Comparison of ENCODE assay signal across 20 mouse cellular contexts in the genomic region with DNA sequence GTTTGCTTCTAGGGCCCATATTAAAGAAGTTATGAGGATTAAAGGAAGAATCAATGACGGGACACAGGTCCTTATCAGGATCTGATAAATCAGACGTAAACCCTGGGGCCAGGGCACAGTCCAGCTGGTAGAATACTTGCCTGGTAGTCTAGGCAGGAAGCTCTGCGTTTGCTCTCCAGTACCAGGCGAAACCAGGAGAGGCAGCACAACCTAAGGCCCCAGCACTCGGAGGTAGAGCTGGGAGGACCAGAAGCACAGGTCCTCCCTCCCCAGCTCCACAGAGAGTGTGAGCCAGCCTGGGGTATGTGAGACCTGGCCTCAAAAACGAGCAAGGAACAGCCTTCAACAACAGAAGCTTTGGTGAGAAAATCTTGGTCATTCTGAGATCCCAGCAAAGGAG. TPM values are rescaled to one million over a fixed set of nuclear protein-coding genes. Genes with fewer than 3 reads are reported as not detected.
DNase-seq lines count a peak whose midpoint lies in the region; ATAC-seq and TF ChIP-seq lines count a peak whose summit lies in the region.
"Had no signal": no experiment of that assay in that cellular context is flagged by ENCODE, and none has a peak within 500 bp of the region (broad histone marks: within the 10 kb centered on the region; RNA-seq: fewer than 3 reads in every experiment).

No protein-coding gene starts in this region.

- peak; percentile 47 for TF ChIP-seq RAD21 in MEL (IDR thresholded peaks at IDR 0.05; ENCODE audit: low read depth, low read length)

- H3K9ac ChIP-seq in forebrain, postnatal 0 days = no peak overlapping the region
- no peak overlapping the region for H3K9ac ChIP-seq in forebrain, embryonic 16.5 days (replicated peaks; ENCODE audit: low read depth, low read length)
- H3K9ac ChIP-seq in lung, postnatal 0 days (replicated peaks; ENCODE audit: low read depth) = no peak overlapping the region
- no peak overlapping the region for H3K9ac ChIP-seq in MEL (ENCODE audit: control insufficient read depth, low read depth, low read length, poor library complexity, severe bottlenecking)
- H3K9ac ChIP-seq: embryonic facial prominence, embryonic 13.5 days; forebrain, embryonic 13.5 days; intestine, embryonic 15.5 days; limb, embryonic 15.5 days; neural tube, embryonic 12.5 days had no signal

- no peak for DNase-seq in forebrain, postnatal 0 days
- no peak for DNase-seq in lung, postnatal 0 days (ENCODE audit: low spot score)
- DNase-seq in lung, adult 18-20 months = no peak
- peak; percentile 55 for DNase-seq in MEL (ENCODE audit: low read depth, low spot score)
- no peak for DNase-seq in heart, postnatal 36 days
- DNase-seq in gastrocnemius, adult 8-10 months (ENCODE audit: low spot score in 2 of 2) = no peak
- DNase-seq: adrenal gland, postnatal 14 days; cerebellum, postnatal 14 days; gastrocnemius, postnatal 14 days; kidney, postnatal 4 days; midbrain, embryonic 14.5 days; thymus, postnatal 4 days had no signal

- no peak for TF ChIP-seq POLR2A in MEL (IDR thresholded peaks at IDR 0.05; ENCODE audit: control insufficient read depth in 1 of 2, insufficient read depth in 1 of 2, low read depth in 1 of 2, low read length in 2 of 2, poor library complexity in 1 of 2)

- H3K27me3 ChIP-seq in forebrain, postnatal 0 days (ENCODE audit: insufficient read depth, low read length) = no peaks in the 10 kb centered on the region
- no peaks in the 10 kb centered on the region for H3K27me3 ChIP-seq in forebrain, embryonic 16.5 days (replicated peaks; ENCODE audit: control insufficient read depth, insufficient read depth, low read length)
- no peaks in the 10 kb centered on the region for H3K27me3 ChIP-seq in lung, postnatal 0 days (replicated peaks; ENCODE audit: insufficient read depth, low read length)
- H3K27me3 ChIP-seq in MEL (ENCODE audit: control insufficient read depth in 1 of 2, insufficient read depth in 2 of 2, low read length in 2 of 2) = no peaks in the 10 kb centered on the region
- H3K27me3 ChIP-seq: embryonic facial prominence, embryonic 13.5 days; forebrain, embryonic 13.5 days; intestine, embryonic 15.5 days; limb, embryonic 15.5 days; neural tube, embryonic 12.5 days had no signal

- no peak overlapping the region for H3K4me3 ChIP-seq in forebrain, postnatal 0 days (ENCODE audit: low read depth, low read length)
- H3K4me3 ChIP-seq in forebrain, embryonic 16.5 days (replicated peaks; ENCODE audit: low read length) = no peak overlapping the region
- H3K4me3 ChIP-seq in lung, postnatal 0 days (ENCODE audit: low read depth, low read length) = no peak overlapping the region
- no peak overlapping the region for H3K4me3 ChIP-seq in MEL (ENCODE audit: control insufficient read depth in 1 of 2, insufficient read depth in 1 of 2, low read depth in 2 of 2, low read length in 2 of 2)
- H3K4me3 ChIP-seq: embryonic facial prominence, embryonic 13.5 days; forebrain, embryonic 13.5 days; heart, embryonic 10.5 days; intestine, embryonic 15.5 days; limb, embryonic 15.5 days; neural tube, embryonic 12.5 days had no signal

- no peak overlapping the region for H3K4me2 ChIP-seq in forebrain, postnatal 0 days (ENCODE audit: low read depth)
- H3K4me2 ChIP-seq in forebrain, embryonic 16.5 days (ENCODE audit: low read length) = no peak overlapping the region
- H3K4me2 ChIP-seq in lung, postnatal 0 days (replicated peaks; ENCODE audit: low read depth, low read length) = no peak overlapping the region
- H3K4me2 ChIP-seq: embryonic facial prominence, embryonic 13.5 days; forebrain, embryonic 13.5 days; intestine, embryonic 15.5 days; limb, embryonic 15.5 days; neural tube, embryonic 12.5 days had no signal

- intact Hi-C loops in heart, postnatal 36 days (cut with DNase I) = no loop called here

- H3K27ac ChIP-seq in forebrain, postnatal 0 days (ENCODE audit: low read depth, low read length) = no peak overlapping the region
- no peak overlapping the region for H3K27ac ChIP-seq in forebrain, embryonic 16.5 days (ENCODE audit: low read length)
- H3K27ac ChIP-seq in lung, postnatal 0 days (ENCODE audit: low read length) = no peak overlapping the region
- no peak overlapping the region for H3K27ac ChIP-seq in MEL (ENCODE audit: control insufficient read depth, low read depth, low read length)
- H3K27ac ChIP-seq: embryonic facial prominence, embryonic 13.5 days; forebrain, embryonic 13.5 days; heart, embryonic 10.5 days; intestine, embryonic 15.5 days; limb, embryonic 15.5 days; neural tube, embryonic 12.5 days had no signal

- H3K79me2 ChIP-seq in MEL (ENCODE audit: control insufficient read depth, insufficient read depth, low read length, poor library complexity) = no peaks in the 10 kb centered on the region

- no peak for TF ChIP-seq EP300 in lung, postnatal 0 days (IDR thresholded peaks at IDR 0.05)
- no peak for TF ChIP-seq EP300 in MEL (IDR thresholded peaks at IDR 0.05; ENCODE audit: low read depth in 1 of 2, low read length in 2 of 2)

- peak; percentile 21; the same call in 1 of the 2 replicates for TF ChIP-seq CTCF in forebrain, postnatal 0 days (IDR thresholded peaks at IDR 0.05; ENCODE audit: low read depth)
- peak; percentile 20; the same call in 1 of the 2 replicates for TF ChIP-seq CTCF in lung, postnatal 0 days (IDR thresholded peaks at IDR 0.05)
- peak; percentile 38 to 50 (median 38) for TF ChIP-seq CTCF in MEL (IDR thresholded peaks at IDR 0.05 in 2 of 3, conservative IDR thresholded peaks at IDR 0.05 in 1 of 3; ENCODE audit: control insufficient read depth in 1 of 3, insufficient read depth in 1 of 3, low read depth in 2 of 3, low read length in 3 of 3, poor library complexity in 1 of 3, severe bottlenecking in 1 of 3)

- 47% methylated on average over 6 of the region's 6 CpGs for WGBS in forebrain, postnatal 0 days
- WGBS in forebrain, embryonic 16.5 days = 46% methylated on average over 6 of the region's 6 CpGs
- 18% methylated on average over 6 of the region's 6 CpGs for WGBS in lung, postnatal 0 days

- H3K9me3 ChIP-seq in forebrain, postnatal 0 days (ENCODE audit: low read length) = no peaks in the 10 kb centered on the region
- H3K9me3 ChIP-seq in forebrain, embryonic 16.5 days (ENCODE audit: control insufficient read depth, low read length) = no peaks in the 10 kb centered on the region
- no peaks in the 10 kb centered on the region for H3K9me3 ChIP-seq in lung, postnatal 0 days (ENCODE audit: low read length)
- H3K9me3 ChIP-seq in MEL (replicated peaks; ENCODE audit: insufficient read depth, low read length) = no peaks in the 10 kb centered on the region
- H3K9me3 ChIP-seq: embryonic facial prominence, embryonic 13.5 days; forebrain, embryonic 13.5 days; heart, embryonic 10.5 days; intestine, embryonic 15.5 days; limb, embryonic 15.5 days; neural tube, embryonic 12.5 days had no signal

- no peaks in the 10 kb centered on the region for H3K4me1 ChIP-seq in forebrain, postnatal 0 days (ENCODE audit: insufficient read depth)
- no peaks in the 10 kb centered on the region; the same call in 1 of the 2 replicates for H3K4me1 ChIP-seq in forebrain, embryonic 16.5 days (replicated peaks; ENCODE audit: control insufficient read depth, insufficient read depth, low read length)
- H3K4me1 ChIP-seq in lung, postnatal 0 days (ENCODE audit: insufficient read depth, low read depth, low read length) = no peaks in the 10 kb centered on the region
- H3K4me1 ChIP-seq in MEL (ENCODE audit: control insufficient read depth in 1 of 2, insufficient read depth in 2 of 2, low read length in 2 of 2) = no peaks in the 10 kb centered on the region
- H3K4me1 ChIP-seq: embryonic facial prominence, embryonic 13.5 days; intestine, embryonic 15.5 days; limb, embryonic 15.5 days; neural tube, embryonic 12.5 days had no signal

- no peak for ATAC-seq in forebrain, postnatal 0 days
- no peak for ATAC-seq in forebrain, embryonic 16.5 days
- ATAC-seq in lung, postnatal 0 days = no peak
- ATAC-seq in megakaryocyte progenitor cell, adult 5-6 weeks (replicated peaks; ENCODE audit: poor library complexity) = peak; percentile 52; the same call in 1 of the 2 replicates
- ATAC-seq: forebrain, embryonic 13.5 days; intestine, embryonic 15.5 days had no signal

- no peaks in the 10 kb centered on the region for H3K36me3 ChIP-seq in forebrain, postnatal 0 days (ENCODE audit: insufficient read depth)
- H3K36me3 ChIP-seq in forebrain, embryonic 16.5 days (ENCODE audit: control insufficient read depth, insufficient read depth) = no peaks in the 10 kb centered on the region
- H3K36me3 ChIP-seq in lung, postnatal 0 days (ENCODE audit: insufficient read depth, low read length) = no peaks in the 10 kb centered on the region
- H3K36me3 ChIP-seq in MEL (ENCODE audit: control insufficient read depth in 1 of 2, insufficient read depth in 2 of 2, low read length in 2 of 2) = no peaks in the 10 kb centered on the region
- H3K36me3 ChIP-seq: intestine, embryonic 15.5 days; neural tube, embryonic 12.5 days had no signal

RNA-seq across cellular contexts. Expression of gene Cnnm2, which starts 19.8 kb away (rescaled TPM):
- 11.7 and 16.6 TPM in 2 replicates for total RNA-seq in forebrain, postnatal 0 days (2014; rRNA removed)
- 5.2 and 6.2 TPM in 2 replicates for polyA plus RNA-seq in forebrain, postnatal 0 days (2015; fragmentation: Nextera tagmentation; extraction: Ambion mirVana)
- polyA plus RNA-seq in forebrain, embryonic 16.5 days (2015; fragmentation: Nextera tagmentation; extraction: Ambion mirVana) = 2.9 and 3.8 TPM in 2 replicates
- 2.4 and 2.8 TPM in 2 replicates for polyA plus RNA-seq in lung, postnatal 0 days (2015; fragmentation: Nextera tagmentation; extraction: Ambion mirVana)
- total RNA-seq in MEL (2012; rRNA removed) = 4.0 and 5.7 TPM in 2 replicates
- polyA plus RNA-seq in MEL (2012; ENCODE audit: insufficient read depth in 1 of 2, insufficient read length in 2 of 2, low read depth in 1 of 2, low replicate concordance in 2 of 2, missing spikeins in 1 of 2) = 10 to 100 TPM in 1 of 2 experiments, not detected in 1; 10.7 TPM
- 6.4 and 8.0 TPM in 2 replicates for total RNA-seq in megakaryocyte progenitor cell, adult 5-6 weeks (2015)
- 5.5 and 5.8 TPM in 2 replicates for total RNA-seq in megakaryocyte progenitor cell, adult 5-6 weeks (2017)
- total RNA-seq in heart, postnatal 36 days (2021) = 1 to 10 TPM; 6.0 to 6.7 TPM
- total RNA-seq in gastrocnemius, adult 8-10 months (2022) = 1 to 10 TPM; 2.7 to 3.7 (median 3.2) TPM

RNA-seq across cellular contexts. Expression of gene As3mt, which starts 34.3 kb away (rescaled TPM):
- total RNA-seq in forebrain, postnatal 0 days (2014; rRNA removed) = 14.5 and 17.4 TPM in 2 replicates
- polyA plus RNA-seq in forebrain, postnatal 0 days (2015; fragmentation: Nextera tagmentation; extraction: Ambion mirVana) = 14.4 and 18.4 TPM in 2 replicates
- 17.4 and 18.5 TPM in 2 replicates for polyA plus RNA-seq in forebrain, embryonic 16.5 days (2015; fragmentation: Nextera tagmentation; extraction: Ambion mirVana)
- polyA plus RNA-seq in lung, postnatal 0 days (2015; fragmentation: Nextera tagmentation; extraction: Ambion mirVana) = 27.5 and 27.6 TPM in 2 replicates
- total RNA-seq in MEL (2012; rRNA removed) = 17.0 and 22.8 TPM in 2 replicates
- polyA plus RNA-seq in MEL (2012; ENCODE audit: insufficient read depth in 1 of 2, insufficient read length in 2 of 2, low read depth in 1 of 2, low replicate concordance in 2 of 2, missing spikeins in 1 of 2) = 10 to 100 TPM in 1 of 2 experiments, not detected in 1; 52.2 TPM
- 31.2 and 43.3 TPM in 2 replicates for total RNA-seq in megakaryocyte progenitor cell, adult 5-6 weeks (2015)
- 54.4 and 65.8 TPM in 2 replicates for total RNA-seq in megakaryocyte progenitor cell, adult 5-6 weeks (2017)
- total RNA-seq in heart, postnatal 36 days (2021) = 10 to 100 TPM; 88.6 to 96.2 TPM
- total RNA-seq in gastrocnemius, adult 8-10 months (2022) = 100 to 1,000 TPM in 1 of 4 experiments, 10 to 100 TPM in 3; 83.6 to 105 (median 90.4) TPM

RNA-seq across cellular contexts. Expression of gene Borcs7, which starts 51.9 kb away (rescaled TPM):
- total RNA-seq in forebrain, postnatal 0 days (2014; rRNA removed) = 14.4 and 15.2 TPM in 2 replicates
- polyA plus RNA-seq in forebrain, postnatal 0 days (2015; fragmentation: Nextera tagmentation; extraction: Ambion mirVana) = 20.6 and 29.5 TPM in 2 replicates
- 12.2 and 14.0 TPM in 2 replicates for polyA plus RNA-seq in forebrain, embryonic 16.5 days (2015; fragmentation: Nextera tagmentation; extraction: Ambion mirVana)
- 13.0 and 14.3 TPM in 2 replicates for polyA plus RNA-seq in lung, postnatal 0 days (2015; fragmentation: Nextera tagmentation; extraction: Ambion mirVana)
- 4.1 and 5.1 TPM in 2 replicates for total RNA-seq in MEL (2012; rRNA removed)
- 10 to 100 TPM in 1 of 2 experiments, not detected in 1; 11.1 TPM for polyA plus RNA-seq in MEL (2012; ENCODE audit: insufficient read depth in 1 of 2, insufficient read length in 2 of 2, low read depth in 1 of 2, low replicate concordance in 2 of 2, missing spikeins in 1 of 2)
- 14.1 TPM in 2 replicates for total RNA-seq in megakaryocyte progenitor cell, adult 5-6 weeks (2015)
- total RNA-seq in megakaryocyte progenitor cell, adult 5-6 weeks (2017) = 4.6 and 6.5 TPM in 2 replicates
- 1 to 10 TPM; 9.3 to 9.5 TPM for total RNA-seq in heart, postnatal 36 days (2021)
- total RNA-seq in gastrocnemius, adult 8-10 months (2022) = 10 to 100 TPM; 12.0 to 14.7 (median 12.6) TPM
